Mouse (Mus musculus) bone marrow, adult 2 months (tissue): ENCODE data around the gene 0610010K14Rik.

ENCODE experiments used
- CTCF ChIP-seq: fragments of 200-500 bp; IDR thresholded peaks from 2 replicates; pipeline ENCODE4 v1.5.1; 2011; ENCODE audit warnings: low read length, control low read depth; ENCODE audit not compliant: control insufficient read depth, insufficient read depth
- POLR2A ChIP-seq: fragments of 200-500 bp; IDR thresholded peaks from 2 replicates; pipeline ENCODE4 v1.6.1; 2011; ENCODE audit warnings: low read depth, mild to moderate bottlenecking, control low read depth, low read length, borderline replicate concordance; ENCODE audit not compliant: control insufficient read depth

GRCm38 (mm10) chr11:70242591-70242990 is 4.9 kb upstream of the 0610010K14Rik start:
- no peak for TF ChIP-seq POLR2A
- no peak for TF ChIP-seq CTCF
